Mouse (Mus musculus) CH12.LX (cell line): ENCODE results near the gene Ggt7.

Experiments
- BHLHE40 ChIP-seq: IDR thresholded peaks from 2 replicates; pipeline ENCODE4 v1.6.1; 2011; ENCODE audit warnings: mild to moderate bottlenecking, low read depth, low read length, improper control_type of control experiment
- EP300 ChIP-seq: IDR thresholded peaks from 2 replicates; pipeline ENCODE4 v1.6.1; 2011; ENCODE audit warnings: low read length, improper control_type of control experiment
- POLR2AphosphoS2 ChIP-seq: IDR thresholded peaks from 2 replicates; pipeline ENCODE4 v1.6.1; 2011; ENCODE audit warnings: low read depth, low read length, improper control_type of control experiment
- TBP ChIP-seq: conservative IDR thresholded peaks from 2 replicates; pipeline ENCODE4 v1.6.1; 2011; ENCODE audit warnings: low read depth, low read length, improper control_type of control experiment
- USF1 ChIP-seq: IDR thresholded peaks from 2 replicates; pipeline ENCODE4 v1.6.1; 2014; ENCODE audit warnings: low read depth, mild to moderate bottlenecking, inconsistent platforms, low read length, improper control_type of control experiment

DNA sequence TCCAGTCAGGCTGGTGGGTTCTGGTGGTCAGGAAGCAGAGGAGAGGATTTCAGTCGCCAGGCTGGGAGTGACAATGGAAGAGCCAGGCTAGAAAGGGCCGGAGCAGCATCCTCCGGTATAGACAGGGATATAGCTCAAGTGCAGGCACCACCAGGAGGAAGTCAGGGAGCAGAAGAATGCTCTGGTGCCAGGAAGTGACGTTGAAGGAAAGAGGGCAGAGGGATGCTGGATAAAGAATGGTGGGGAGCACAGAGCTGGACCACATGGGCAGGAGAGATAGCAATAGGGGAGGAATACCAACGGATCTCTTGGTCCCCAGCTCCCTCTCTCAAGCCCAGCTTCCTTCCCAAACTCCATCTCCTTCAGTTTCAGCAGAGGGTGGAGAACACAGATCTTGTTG is 4.5 kb downstream of the Ggt7 start:
- TF ChIP-seq EP300 (no peak), TBP (no peak), BHLHE40 (no peak), USF1 (no peak), POLR2AphosphoS2 (no peak)
